Mouse (Mus musculus) midbrain, embryonic 15.5 days (tissue): Measurements from ENCODE around the gene Tmem256. TPM values are rescaled to one million over a fixed set of nuclear protein-coding genes. Genes with fewer than 3 reads are reported as not detected.

Experiments used
- ATAC-seq: fragments of 200-750 bp; cut with Nextera tagmentation; replicated peaks from 2 replicates; pipeline ENCODE4 v1.8.0; 2017; ENCODE audit warnings: moderate TSS enrichment
- H3K27ac ChIP-seq: fragments of 300-500 bp; sonication (generic); 2 replicates; pipeline ENCODE4 v1.5.1; 2015; ENCODE audit warnings: mild to moderate bottlenecking, inconsistent platforms
- H3K27me3 ChIP-seq: fragments of 300-500 bp; sonication (generic); replicated peaks from 2 replicates; pipeline ENCODE4 v1.6.1; 2015; ENCODE audit warnings: inconsistent platforms
- H3K36me3 ChIP-seq: fragments of 300-500 bp; sonication (generic); replicated peaks from 2 replicates; pipeline ENCODE4 v1.6.1; 2015; ENCODE audit warnings: inconsistent platforms
- H3K4me1 ChIP-seq: fragments of 300-500 bp; sonication (generic); 2 replicates; pipeline ENCODE4 v1.6.1; 2015; ENCODE audit warnings: inconsistent platforms
- H3K4me2 ChIP-seq: fragments of 300-500 bp; sonication (generic); 2 replicates; pipeline ENCODE4 v1.6.1; 2015; ENCODE audit warnings: inconsistent platforms, mild to moderate bottlenecking, moderate library complexity
- H3K4me3 ChIP-seq: fragments of 300-500 bp; sonication (generic); 2 replicates; pipeline ENCODE4 v1.5.1; 2015; ENCODE audit warnings: mild to moderate bottlenecking, inconsistent platforms
- H3K9ac ChIP-seq: fragments of 300-500 bp; sonication (generic); 2 replicates; pipeline ENCODE4 v1.6.1; 2015; ENCODE audit warnings: mild to moderate bottlenecking, inconsistent platforms
- H3K9me3 ChIP-seq: fragments of 300-500 bp; sonication (generic); 2 replicates; pipeline ENCODE4 v1.6.1; 2016; ENCODE audit warnings: inconsistent platforms
- WGBS: fragments of 180-500 bp; shearing (Covaris S2); methylation state at CpG from one replicate; pipeline ENCODE4 v1.1.7; 2015; ENCODE audit warnings: mixed read lengths; 5-methylcytosine and 5-hydroxymethylcytosine counted together
- polyA plus RNA-seq: library from polyadenylated mRNA; unstranded; fragments of >200 nt; fragmentation: Nextera tagmentation; extraction: Ambion mirVana; gene quantifications from 2 replicates; pipeline ENCODE4 v1.2.1, GENCODE M21; 2015

Gene Tmem256
- polyA plus RNA-seq, 1 experiment from 2014 or later = 320 TPM

DNA sequence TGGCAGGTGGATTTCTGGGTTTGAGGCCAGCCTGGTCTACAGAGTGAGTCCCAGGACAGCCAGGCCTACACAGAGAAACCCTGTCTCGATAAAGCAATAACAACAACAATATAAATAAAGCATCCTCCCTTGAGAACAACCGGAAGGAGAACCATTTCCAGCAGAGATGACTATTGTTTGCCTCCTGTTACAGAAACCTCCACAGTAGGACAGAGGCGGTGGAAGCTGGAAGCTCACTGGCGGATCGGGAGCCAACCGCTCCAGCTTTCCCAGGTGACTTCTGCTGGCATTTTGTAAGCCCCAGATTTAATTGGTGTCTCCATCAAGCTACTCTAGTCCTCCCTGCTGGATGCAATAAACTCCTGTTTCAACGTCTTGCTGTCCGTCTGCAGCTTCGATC lies 27.2 kb downstream of the Tmem256 start:
- Histone ChIP-seq H3K4me3 (no peak overlapping the region), H3K27ac (no peak overlapping the region), H3K4me1 (no peaks in the 10 kb centered on the region), H3K9ac (no peak overlapping the region), H3K36me3 (no peaks in the 10 kb centered on the region), H3K4me2 (no peak overlapping the region), H3K9me3 (no peaks in the 10 kb centered on the region), H3K27me3 (no peaks in the 10 kb centered on the region)
- 76% methylated on average over 9 of the region's 9 CpGs for WGBS
- ATAC-seq = no peak

DNA sequence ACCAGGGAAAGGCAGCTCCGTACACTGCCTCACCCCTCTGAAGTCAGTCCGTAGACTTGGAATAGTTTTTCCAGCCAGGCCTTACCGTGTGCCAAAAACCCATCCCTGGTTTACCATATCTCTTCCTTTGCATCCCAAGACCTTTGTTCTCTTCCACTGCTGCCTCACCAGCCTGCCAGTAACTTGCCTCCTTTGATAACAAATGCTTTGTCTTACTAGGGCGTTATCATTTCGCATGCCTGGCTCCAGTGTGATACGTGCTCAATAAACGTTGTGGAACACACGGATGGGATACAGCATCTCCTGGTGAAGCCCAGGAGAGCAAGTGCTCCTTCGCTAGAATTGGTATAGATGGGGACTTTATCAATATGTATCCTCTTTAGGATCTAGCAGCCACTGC lies 29.0 kb downstream of the Tmem256 start:
- no peaks in the 10 kb centered on the region for H3K36me3 ChIP-seq
- no peak overlapping the region for H3K27ac ChIP-seq
- ATAC-seq = no peak
- H3K27me3 ChIP-seq = no peaks in the 10 kb centered on the region
- 74% methylated on average over 9 of the region's 9 CpGs for WGBS
- H3K4me2 ChIP-seq = no peak overlapping the region
- no peak overlapping the region for H3K4me3 ChIP-seq
- H3K9me3 ChIP-seq = no peaks in the 10 kb centered on the region
- H3K4me1 ChIP-seq = no peaks in the 10 kb centered on the region
- H3K9ac ChIP-seq = no peak overlapping the region

DNA sequence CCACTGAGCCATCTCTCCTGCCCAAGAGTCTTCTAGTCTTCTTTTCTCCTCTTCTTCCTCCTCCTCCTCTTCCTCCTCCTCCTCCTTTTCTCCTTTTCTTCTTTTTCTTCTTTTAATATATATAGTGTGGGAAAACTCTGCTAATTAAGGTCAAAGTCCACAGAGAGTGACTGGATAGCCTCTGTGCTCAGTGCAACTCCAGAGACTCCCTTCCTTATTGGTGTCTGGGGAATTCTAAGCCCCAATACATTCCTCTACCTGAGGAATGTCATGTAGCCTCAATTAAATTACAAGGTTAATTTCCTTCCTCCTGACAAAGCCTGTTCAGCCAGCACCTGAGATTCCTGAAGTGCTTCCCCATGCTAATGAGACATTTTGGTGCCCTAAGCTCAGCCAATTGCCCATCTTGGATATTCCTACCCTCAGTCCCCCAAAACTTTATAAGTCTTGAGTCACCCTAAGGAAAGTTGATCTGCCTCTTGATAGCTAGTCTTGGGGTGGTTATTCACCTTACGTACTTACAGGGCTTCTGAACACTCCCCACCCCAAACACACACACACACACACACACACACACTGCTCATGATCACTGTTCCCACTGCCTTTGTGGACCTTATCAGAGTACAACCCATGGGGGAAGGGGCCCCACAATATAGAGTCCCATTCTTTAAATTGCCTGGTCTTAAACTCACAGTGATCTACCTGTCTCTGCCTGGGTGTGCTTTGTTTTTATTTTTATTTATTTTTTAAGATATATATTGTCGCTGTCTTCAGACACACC lies 32.2 kb downstream of the Tmem256 start:
- no peak for ATAC-seq
- 99% methylated on average over 2 of the region's 2 CpGs for WGBS
- no peak overlapping the region for H3K27ac ChIP-seq

DNA sequence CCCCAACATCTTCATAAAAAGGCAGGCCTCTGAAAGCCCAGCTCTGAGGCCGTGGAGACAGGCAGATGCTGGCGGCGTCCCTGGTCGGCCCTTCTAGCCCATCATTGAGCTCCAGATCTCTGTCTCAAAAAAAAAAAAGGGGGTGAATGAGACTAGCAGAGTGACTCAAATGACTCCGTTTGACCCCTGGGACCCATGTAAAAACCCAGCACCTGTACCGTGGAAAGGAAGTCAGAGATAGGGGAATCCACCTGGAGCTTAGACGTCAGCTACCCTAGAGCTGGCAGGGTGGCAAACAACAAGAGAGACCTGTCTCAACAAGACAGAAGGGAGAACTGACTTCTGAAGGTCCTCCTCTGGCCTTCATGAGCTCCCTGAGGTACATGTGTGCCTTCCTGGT lies 33.5 kb downstream of the Tmem256 start:
- H3K9me3 ChIP-seq = no peaks in the 10 kb centered on the region
- ATAC-seq = no peak
- no peaks in the 10 kb centered on the region for H3K36me3 ChIP-seq
- no peak overlapping the region for H3K4me2 ChIP-seq
- H3K9ac ChIP-seq = no peak overlapping the region
- H3K27me3 ChIP-seq = no peaks in the 10 kb centered on the region
- H3K4me3 ChIP-seq = no peak overlapping the region
- 90% methylated on average over 7 of the region's 7 CpGs for WGBS
- H3K27ac ChIP-seq = no peak overlapping the region
- H3K4me1 ChIP-seq = no peaks in the 10 kb centered on the region

More for the DNA sequence above, 32.2 kb downstream of the Tmem256 start:
- H3K4me2 ChIP-seq = no peak overlapping the region
- no peak overlapping the region for H3K4me3 ChIP-seq
- no peaks in the 10 kb centered on the region for H3K4me1 ChIP-seq
- H3K27me3 ChIP-seq = no peaks in the 10 kb centered on the region
- H3K36me3 ChIP-seq = no peaks in the 10 kb centered on the region
- no peaks in the 10 kb centered on the region for H3K9me3 ChIP-seq
- H3K9ac ChIP-seq = no peak overlapping the region

DNA sequence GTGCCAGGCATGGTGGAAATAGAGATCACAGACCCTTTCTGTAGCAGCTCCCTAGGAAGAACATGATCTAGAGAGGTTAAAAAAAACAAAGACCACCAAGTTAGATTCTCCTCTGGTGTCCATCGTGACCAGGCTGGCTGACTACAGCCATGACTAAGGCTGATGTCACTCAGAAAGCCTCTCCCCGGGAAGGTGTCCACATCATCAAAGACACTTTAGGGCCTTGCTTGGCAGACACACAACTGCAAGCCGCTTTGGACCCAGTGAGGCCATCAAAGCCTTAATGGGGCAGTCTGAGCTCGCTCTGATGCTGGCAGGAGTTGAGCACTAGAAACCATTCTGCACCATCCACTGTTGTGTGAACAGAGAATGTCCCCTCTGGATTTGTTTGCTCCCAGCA lies 34.1 kb downstream of the Tmem256 start:
- no peak overlapping the region for H3K9ac ChIP-seq
- no peaks in the 10 kb centered on the region for H3K36me3 ChIP-seq
- whole genome bisulfite sequencing = 80% methylated on average over 4 of the region's 4 CpGs
- no peak overlapping the region for H3K4me3 ChIP-seq
- no peak overlapping the region for H3K27ac ChIP-seq
- H3K9me3 ChIP-seq = no peaks in the 10 kb centered on the region
- H3K27me3 ChIP-seq = no peaks in the 10 kb centered on the region
- peaks cover 5% of the 10 kb centered on the region; the same call in 1 of the 2 replicates for H3K4me1 ChIP-seq
- H3K4me2 ChIP-seq = no peak overlapping the region
- ATAC-seq = no peak

DNA sequence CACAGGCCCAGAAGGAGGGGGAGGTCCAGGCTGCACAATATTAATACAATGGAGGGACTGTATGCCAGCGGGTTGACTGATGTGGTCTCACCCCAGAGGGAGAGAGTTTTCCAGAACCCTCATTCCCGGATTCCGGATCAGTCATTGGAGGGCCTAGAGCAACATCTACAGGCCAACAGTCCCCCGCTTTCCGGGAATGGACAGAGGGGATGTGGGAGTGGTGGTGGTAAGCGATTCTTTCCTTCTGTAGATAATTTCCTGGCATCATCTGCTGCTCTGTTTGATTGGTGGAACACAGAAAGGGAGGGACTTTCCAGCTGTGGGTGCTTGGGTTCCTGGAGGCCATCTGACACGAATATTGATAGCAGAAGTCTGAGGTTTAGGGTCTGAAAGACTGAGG lies 37.9 kb downstream of the Tmem256 start:
- Histone ChIP-seq H3K9me3 (no peaks in the 10 kb centered on the region), H3K4me1 (peaks cover 23% of the 10 kb centered on the region), H3K4me2 (no peak overlapping the region), H3K27ac (no peak overlapping the region), H3K9ac (no peak overlapping the region), H3K4me3 (no peak overlapping the region), H3K36me3 (no peaks in the 10 kb centered on the region), H3K27me3 (peaks cover 6% of the 10 kb centered on the region)
- 77% methylated on average over 7 of the region's 7 CpGs for WGBS
- ATAC-seq = no peak

DNA sequence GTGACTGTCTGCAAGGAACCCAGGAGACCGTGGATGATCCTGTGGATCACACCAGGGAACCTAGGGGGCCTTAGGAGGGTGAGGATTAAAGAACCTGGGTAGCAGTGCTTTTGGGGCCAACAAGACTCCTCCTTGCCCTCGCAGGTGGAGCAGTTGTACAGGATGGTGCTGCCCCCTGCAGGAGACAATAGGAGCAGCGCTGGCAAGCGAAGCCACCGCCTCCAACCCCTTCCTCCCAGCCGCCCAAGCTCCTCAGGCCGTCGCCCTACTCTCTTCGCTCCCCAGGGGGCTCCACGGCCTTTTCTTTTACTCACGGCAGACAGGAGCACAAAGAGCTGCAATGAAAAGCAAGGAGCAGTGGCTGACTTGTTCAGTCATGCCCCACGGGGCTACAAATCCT lies 38.6 kb downstream of the Tmem256 start:
- Histone ChIP-seq H3K27me3 (peaks cover 12% of the 10 kb centered on the region), H3K4me1 (peaks cover 28% of the 10 kb centered on the region), H3K36me3 (no peaks in the 10 kb centered on the region), H3K4me2 (peak overlapping the region; percentile 31), H3K27ac (no peak overlapping the region), H3K9me3 (no peaks in the 10 kb centered on the region), H3K4me3 (no peak overlapping the region), H3K9ac (no peak overlapping the region)
- ATAC-seq = no peak
- 2% methylated on average over 12 of the region's 12 CpGs for WGBS

DNA sequence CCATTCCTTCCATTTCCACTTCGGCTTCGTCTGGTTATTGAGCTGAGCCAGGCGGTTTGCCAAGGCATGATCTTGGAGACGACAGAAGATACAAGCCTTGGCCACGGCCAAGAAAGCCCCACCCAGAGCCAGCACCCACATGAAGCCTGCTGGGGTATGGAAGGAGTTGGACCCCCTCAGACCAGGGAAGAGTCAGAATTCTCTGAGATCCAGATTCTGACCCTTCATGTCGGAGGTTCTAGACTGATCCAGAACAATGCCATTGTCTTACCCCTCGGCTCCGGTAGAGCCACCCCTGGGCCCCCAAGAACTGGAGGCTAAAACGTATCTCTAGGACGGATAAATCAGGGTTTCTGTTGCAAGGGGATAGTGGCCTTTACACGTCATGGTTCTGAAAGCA lies 39.6 kb downstream of the Tmem256 start, which contains the start of gene Tmem95:
TSS of gene Tmem95 (minus strand) at position 141 of the 400 bp plus-strand sequence.
- no peak within 1 kb of the TSS for H3K4me3 ChIP-seq
- H3K36me3 ChIP-seq = no peaks in the 10 kb centered on the region
- peaks cover 17% of the 10 kb centered on the region for H3K27me3 ChIP-seq
- no peak for ATAC-seq
- WGBS = 85% methylated on average over 11 of the region's 11 CpGs
- peaks cover 28% of the 10 kb centered on the region for H3K4me1 ChIP-seq
- no peaks in the 10 kb centered on the region for H3K9me3 ChIP-seq
- H3K4me2 ChIP-seq = peak within 1 kb of the TSS; percentile 31
- H3K9ac ChIP-seq = no peak within 1 kb of the TSS
- no peak within 1 kb of the TSS for H3K27ac ChIP-seq

DNA sequence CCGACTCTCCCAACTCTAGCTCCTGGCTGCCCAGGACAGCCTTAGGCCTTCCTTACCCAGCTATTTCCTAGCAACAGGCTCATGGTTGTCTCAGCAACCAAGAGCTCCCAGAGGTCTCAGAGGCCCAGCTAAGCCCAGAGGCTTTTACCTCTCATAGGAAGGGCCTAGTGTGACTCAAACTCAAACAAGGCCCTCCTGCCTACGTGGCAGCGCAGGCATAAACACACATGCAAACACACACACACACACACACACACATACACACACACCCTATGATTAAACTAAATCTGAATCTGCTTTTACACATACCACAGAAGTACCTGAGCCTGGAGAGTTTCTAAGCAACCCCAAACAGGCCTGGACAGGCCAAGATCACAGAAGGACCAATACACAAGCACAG lies 40.1 kb downstream of the Tmem256 start:
- no peak overlapping the region for H3K9ac ChIP-seq
- no peak for ATAC-seq
- H3K4me3 ChIP-seq = no peak overlapping the region
- peaks cover 17% of the 10 kb centered on the region for H3K27me3 ChIP-seq
- WGBS = 66% methylated on average over 3 of the region's 3 CpGs
- peaks cover 28% of the 10 kb centered on the region for H3K4me1 ChIP-seq
- no peaks in the 10 kb centered on the region for H3K9me3 ChIP-seq
- no peak overlapping the region for H3K27ac ChIP-seq
- no peaks in the 10 kb centered on the region for H3K36me3 ChIP-seq
- no peak overlapping the region for H3K4me2 ChIP-seq

DNA sequence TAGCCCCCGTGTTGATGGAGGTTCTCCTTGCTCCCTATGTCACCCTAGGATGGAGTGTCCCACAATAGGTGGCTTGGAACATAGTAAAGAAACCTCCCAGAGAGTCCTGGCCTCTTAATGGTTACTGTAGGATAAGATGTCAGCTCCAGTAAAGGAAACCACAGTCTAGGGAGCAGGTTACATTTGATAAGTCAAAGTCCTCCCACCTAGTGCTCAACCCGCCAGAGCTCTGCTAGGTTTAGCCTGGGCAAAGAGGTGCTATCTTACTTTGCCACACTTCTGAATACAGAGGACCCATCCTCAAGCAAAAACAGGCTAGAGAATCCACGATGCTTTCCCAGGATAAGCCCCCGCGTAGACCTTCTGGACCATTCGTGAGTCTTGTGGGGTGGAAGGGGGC lies 40.6 kb downstream of the Tmem256 start:
- Histone ChIP-seq H3K9ac (no peak overlapping the region), H3K9me3 (no peaks in the 10 kb centered on the region), H3K36me3 (no peaks in the 10 kb centered on the region), H3K27ac (no peak overlapping the region), H3K4me1 (peaks cover 28% of the 10 kb centered on the region), H3K4me3 (no peak overlapping the region), H3K27me3 (peaks cover 17% of the 10 kb centered on the region), H3K4me2 (no peak overlapping the region)
- ATAC-seq = no peak
- WGBS = 90% methylated on average over 6 of the region's 6 CpGs

DNA sequence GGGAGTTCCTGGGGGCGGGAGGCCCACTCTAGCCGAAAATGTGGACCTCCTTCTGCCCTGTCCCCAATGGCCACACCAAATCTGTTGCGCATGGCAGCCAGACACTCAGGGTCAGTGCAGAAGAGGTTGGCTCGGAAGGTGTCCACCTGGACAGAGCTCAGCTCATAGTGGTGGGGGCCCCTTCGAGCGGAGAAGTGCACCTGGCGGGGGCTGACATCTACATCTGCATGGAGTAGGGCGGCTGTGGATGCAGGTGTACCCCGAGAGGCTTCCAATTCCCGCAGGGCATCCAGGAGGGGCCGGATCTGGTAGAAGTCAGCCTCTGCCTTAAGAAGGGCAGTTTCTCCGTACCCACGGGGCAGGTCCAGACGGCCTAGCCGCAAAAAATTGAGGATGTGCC lies 41.4 kb downstream of the Tmem256 start:
- Histone ChIP-seq H3K9ac (no peak overlapping the region), H3K27ac (no peak overlapping the region), H3K4me1 (peaks cover 28% of the 10 kb centered on the region), H3K4me2 (peak overlapping the region; percentile 77), H3K9me3 (no peaks in the 10 kb centered on the region), H3K27me3 (peaks cover 17% of the 10 kb centered on the region), H3K36me3 (no peaks in the 10 kb centered on the region), H3K4me3 (peak overlapping the region; percentile 42)
- no peak for ATAC-seq
- 58% methylated on average over 15 of the region's 15 CpGs for WGBS

DNA sequence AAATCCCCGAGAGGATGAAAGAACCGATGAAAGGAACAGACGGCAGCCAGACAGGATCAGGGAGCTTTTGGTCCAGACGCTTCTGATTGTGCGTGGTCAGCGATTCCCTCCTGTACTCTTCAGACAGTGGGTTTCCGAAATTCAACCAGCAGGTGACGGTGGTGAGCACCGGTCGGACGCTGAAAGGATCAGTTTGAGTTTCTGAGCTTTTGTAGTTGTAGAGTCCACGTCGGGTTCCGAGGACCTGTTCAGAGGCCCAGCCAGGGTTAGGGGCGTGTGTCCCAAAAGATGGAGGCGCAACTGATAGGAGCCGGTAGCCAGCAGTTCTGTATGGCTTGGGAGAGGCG lies 42.2 kb downstream of the Tmem256 start:
- Histone ChIP-seq H3K4me3 (peak overlapping the region; percentile 42), H3K4me1 (peaks cover 28% of the 10 kb centered on the region), H3K36me3 (no peaks in the 10 kb centered on the region), H3K9ac (peak overlapping the region; percentile 26; the same call in 1 of the 2 replicates), H3K27ac (peak overlapping the region; percentile 51; the same call in 1 of the 2 replicates), H3K9me3 (no peaks in the 10 kb centered on the region), H3K27me3 (peaks cover 17% of the 10 kb centered on the region), H3K4me2 (peak overlapping the region; percentile 77)
- under 1% methylated on average over 18 of the region's 18 CpGs for WGBS
- ATAC-seq = peak; percentile 52; the same call in 1 of the 2 replicates
